Mouse (Mus musculus) heart, adult 2 months (tissue): Measurements from ENCODE around the gene Gm14326. TPM values are rescaled to one million over a fixed set of nuclear protein-coding genes. Genes with fewer than 3 reads are reported as not detected.

ENCODE experiments used
- polyA plus RNA-seq: library from polyadenylated mRNA; depleted of rRNA; stranded (reverse); fragments of >200 nt; gene quantifications from 2 replicates; pipeline ENCODE4 v1.2.3, GENCODE M21; 2012; rRNA removed
- total RNA-seq, 2 experiments: library from RNA; stranded (reverse); gene quantifications; 2 replicates each; pipeline ENCODE4 v1.2.3; 2021

The Gm14326 gene
- total and polyA plus RNA-seq, 3 experiments, result 7.0 to 43.5 (median 42.4) TPM

Other genes starting within 250 kb of the Gm14326 start
- 10 to 100 TPM; 16.2 to 16.3 TPM for gene Gm14322, start 198.0 kb downstream of the Gm14326 start, total RNA-seq
- gene Gm14322, start 198.0 kb downstream of the Gm14326 start, polyA plus RNA-seq, result 1.5 TPM in 2 replicates
- 10 to 100 TPM; 81.2 to 88.7 TPM for gene Gm14325, start 117.0 kb downstream of the Gm14326 start, total RNA-seq
- 10.7 and 22.5 TPM in 2 replicates for gene Gm14325, start 117.0 kb downstream of the Gm14326 start, polyA plus RNA-seq
- gene Gm14327, start 60.2 kb downstream of the Gm14326 start, total RNA-seq, result 10 to 100 TPM; 54.1 to 66.7 TPM
- 3.5 and 9.3 TPM in 2 replicates for gene Gm14327, start 60.2 kb downstream of the Gm14326 start, polyA plus RNA-seq
- gene Zfp972, start 31.7 kb downstream of the Gm14326 start, total RNA-seq, result 1 to 10 TPM in 1 of 2 experiments, under 1 TPM in 1; 0.89 to 1.1 TPM
- gene Zfp972, start 31.7 kb downstream of the Gm14326 start, polyA plus RNA-seq, result not detected in 2 replicates
- gene Zfp971, start 66.0 kb upstream of the Gm14326 start, total RNA-seq, result 100 to 1,000 TPM in 1 of 2 experiments, 10 to 100 TPM in 1; 99.5 to 124 TPM
- gene Zfp971, start 66.0 kb upstream of the Gm14326 start, polyA plus RNA-seq, result 3.1 and 9.1 TPM in 2 replicates
- 10 to 100 TPM; 11.7 to 14.9 TPM for gene Zfp931, start 121.2 kb upstream of the Gm14326 start, total RNA-seq
- gene Zfp931, start 121.2 kb upstream of the Gm14326 start, polyA plus RNA-seq, result 2.6 and 5.0 TPM in 2 replicates
- 1 to 10 TPM in 1 of 2 experiments, under 1 TPM in 1; 0.64 to 1.3 TPM for gene Phactr3, start 161.7 kb upstream of the Gm14326 start, total RNA-seq
- 0.39 and 1.4 TPM in 2 replicates for gene Phactr3, start 161.7 kb upstream of the Gm14326 start, polyA plus RNA-seq